Comparison of ENCODE assay signal across 13 mouse cellular contexts in genomic region chr8:107132581-107133491, GRCm38 (mm10). TPM values are rescaled to one million over a fixed set of nuclear protein-coding genes. Genes with fewer than 3 reads are reported as not detected.
A peak's percentile ranks its signal among the peaks of the same experiment; 100 is the strongest.
DNase-seq lines count a peak whose midpoint lies in the region; ATAC-seq and TF ChIP-seq lines count a peak whose summit lies in the region.
"Had no signal": no experiment of that assay in that cellular context is flagged by ENCODE, and none has a peak within 500 bp of the region (broad histone marks: within the 10 kb centered on the region; RNA-seq: fewer than 3 reads in every experiment).

No protein-coding gene starts in this region.

- ATAC-seq in heart, embryonic 14.5 days (ENCODE audit: insufficient number of reproducible peaks, insufficient read depth, low FRiP score, low read depth): no peak
- ATAC-seq in midbrain, embryonic 11.5 days (ENCODE audit: low FRiP score): no peak
- no peak for ATAC-seq in midbrain, embryonic 15.5 days (replicated peaks)
- no peak for ATAC-seq in embryonic facial prominence, embryonic 13.5 days (ENCODE audit: insufficient number of reproducible peaks, insufficient read depth, low FRiP score, low TSS enrichment, low read depth)
- ATAC-seq: Patski had no signal

- H3K4me1 ChIP-seq in heart, embryonic 14.5 days (ENCODE audit: control insufficient read depth in 2 of 2, insufficient read depth in 2 of 2, low read length in 2 of 2): peaks cover 31 to 43% of the 10 kb centered on the region in 2 experiments
- 0 out of 2 replicates have a peak, but pooled peaks cover 2% of the 10 kb centered on the region for H3K4me1 ChIP-seq in midbrain, embryonic 11.5 days (ENCODE audit: control insufficient read depth, insufficient read depth, low read length)
- no peaks in the 10 kb centered on the region for H3K4me1 ChIP-seq in midbrain, embryonic 15.5 days
- peaks cover 43% of the 10 kb centered on the region for H3K4me1 ChIP-seq in embryonic facial prominence, embryonic 13.5 days

- no peak for DNase-seq in heart, postnatal 4 days
- DNase-seq in midbrain, embryonic 11.5 days (ENCODE audit: low spot score, missing footprints): peak; percentile 73
- no peak for DNase-seq in left cerebral cortex, postnatal 4 days
- no peak for DNase-seq in thymus, adult 18-20 months
- DNase-seq: cerebellum, postnatal 10 days; lung, postnatal 4 days; thymus, postnatal 25 days had no signal

- no peak overlapping the region for H3K9ac ChIP-seq in heart, embryonic 14.5 days (ENCODE audit: low read length)
- no peak overlapping the region for H3K9ac ChIP-seq in midbrain, embryonic 11.5 days (ENCODE audit: low read length)
- H3K9ac ChIP-seq in midbrain, embryonic 15.5 days: no peak overlapping the region
- H3K9ac ChIP-seq in embryonic facial prominence, embryonic 13.5 days: no peak overlapping the region
- H3K9ac ChIP-seq: liver, embryonic 15.5 days had no signal

- no peak overlapping the region for H3ac ChIP-seq in myocyte (ENCODE audit: control insufficient read depth, insufficient read length)

- no peak overlapping the region for H3K4me2 ChIP-seq in heart, embryonic 14.5 days (ENCODE audit: low read length)
- no peak overlapping the region for H3K4me2 ChIP-seq in midbrain, embryonic 11.5 days
- H3K4me2 ChIP-seq in midbrain, embryonic 15.5 days: no peak overlapping the region
- H3K4me2 ChIP-seq in embryonic facial prominence, embryonic 13.5 days: no peak overlapping the region
- H3K4me2 ChIP-seq in myocyte (ENCODE audit: low read depth): peak overlapping the region; percentile 68
- H3K4me2 ChIP-seq: liver, embryonic 15.5 days had no signal

- H3K36me3 ChIP-seq in heart, embryonic 14.5 days (ENCODE audit: control insufficient read depth, insufficient read depth, low read length): no peaks in the 10 kb centered on the region
- H3K36me3 ChIP-seq in midbrain, embryonic 11.5 days (ENCODE audit: control insufficient read depth, insufficient read depth, low read length): no peaks in the 10 kb centered on the region
- H3K36me3 ChIP-seq in midbrain, embryonic 15.5 days (replicated peaks): no peaks in the 10 kb centered on the region
- no peaks in the 10 kb centered on the region for H3K36me3 ChIP-seq in embryonic facial prominence, embryonic 13.5 days
- H3K36me3 ChIP-seq in myocyte (ENCODE audit: control insufficient read depth, insufficient read depth): no peaks in the 10 kb centered on the region
- H3K36me3 ChIP-seq: liver, embryonic 15.5 days had no signal

- no peaks in the 10 kb centered on the region for H3K27me3 ChIP-seq in heart, embryonic 14.5 days (ENCODE audit: control insufficient read depth, insufficient read depth, low read length)
- no peaks in the 10 kb centered on the region for H3K27me3 ChIP-seq in midbrain, embryonic 11.5 days (ENCODE audit: control insufficient read depth, insufficient read depth, low read length)
- H3K27me3 ChIP-seq in midbrain, embryonic 15.5 days (replicated peaks): no peaks in the 10 kb centered on the region
- no peaks in the 10 kb centered on the region for H3K27me3 ChIP-seq in embryonic facial prominence, embryonic 13.5 days
- no peaks in the 10 kb centered on the region for H3K27me3 ChIP-seq in myocyte (ENCODE audit: control insufficient read depth, insufficient read depth, insufficient read length)
- H3K27me3 ChIP-seq: liver, embryonic 15.5 days; Patski had no signal

- no peak overlapping the region for H3K4me3 ChIP-seq in heart, embryonic 14.5 days (ENCODE audit: control insufficient read depth in 1 of 2, insufficient read depth in 1 of 2, low read depth in 1 of 2, low read length in 2 of 2)
- H3K4me3 ChIP-seq in midbrain, embryonic 11.5 days (ENCODE audit: low read depth, low read length): no peak overlapping the region
- H3K4me3 ChIP-seq in midbrain, embryonic 15.5 days: no peak overlapping the region
- no peak overlapping the region for H3K4me3 ChIP-seq in embryonic facial prominence, embryonic 13.5 days
- H3K4me3 ChIP-seq in myocyte: no peak overlapping the region
- H3K4me3 ChIP-seq: liver, embryonic 15.5 days had no signal

- no peaks in the 10 kb centered on the region for H3K79me2 ChIP-seq in myocyte (ENCODE audit: control insufficient read depth, insufficient read depth)

- intact Hi-C loops in left cerebral cortex, postnatal 4 days (cut with DNase I): no loop called here

- no peaks in the 10 kb centered on the region for H3K9me3 ChIP-seq in heart, embryonic 14.5 days (ENCODE audit: control insufficient read depth, low read length)
- no peaks in the 10 kb centered on the region for H3K9me3 ChIP-seq in midbrain, embryonic 11.5 days (ENCODE audit: control insufficient read depth, low read length)
- no peaks in the 10 kb centered on the region for H3K9me3 ChIP-seq in midbrain, embryonic 15.5 days
- no peaks in the 10 kb centered on the region for H3K9me3 ChIP-seq in embryonic facial prominence, embryonic 13.5 days
- H3K9me3 ChIP-seq: liver, embryonic 15.5 days had no signal

- no peak for TF ChIP-seq POLR2A in myocyte (IDR thresholded peaks at IDR 0.05; ENCODE audit: insufficient read length, low read depth)

- peak overlapping the region; percentile 10 to 33; a peak in 1 of 4 replicates for H3K27ac ChIP-seq in heart, embryonic 14.5 days (replicated peaks in 1 of 2; ENCODE audit: control insufficient read depth in 1 of 2, insufficient read depth in 1 of 2, low read depth in 2 of 2, low read length in 2 of 2)
- H3K27ac ChIP-seq in midbrain, embryonic 11.5 days (ENCODE audit: low read depth, low read length): no peak overlapping the region
- no peak overlapping the region for H3K27ac ChIP-seq in midbrain, embryonic 15.5 days
- H3K27ac ChIP-seq in embryonic facial prominence, embryonic 13.5 days: 0 out of 2 replicates have a peak overlapping the region, but pooled peaks have one; percentile 9
- H3K27ac ChIP-seq: liver, embryonic 15.5 days had no signal

- WGBS in heart, embryonic 14.5 days: 73% methylated on average over 24 of the region's 24 CpGs
- WGBS in midbrain, embryonic 11.5 days: 88% methylated on average over 24 of the region's 24 CpGs
- 85% methylated on average over 24 of the region's 24 CpGs for WGBS in midbrain, embryonic 15.5 days
- 61% methylated on average over 24 of the region's 24 CpGs for WGBS in embryonic facial prominence, embryonic 13.5 days

TF ChIP-seq in myocyte, 11 proteins besides CTCF, POLR2A, EP300 and RAD21:
- TF ChIP-seq SRF (IDR thresholded peaks at IDR 0.05; ENCODE audit: control insufficient read depth, insufficient read length, low read depth) (no peak), REST (IDR thresholded peaks at IDR 0.05; ENCODE audit: insufficient read depth, insufficient read length) (no peak), MYOG (IDR thresholded peaks at IDR 0.05; ENCODE audit: control insufficient read depth in 1 of 3, insufficient read depth in 1 of 3, insufficient read length in 2 of 3, low read depth in 2 of 3) (peak in 1 of 3 experiments; percentile 43), MYOD1 (IDR thresholded peaks at IDR 0.05; ENCODE audit: control insufficient read depth in 1 of 3, insufficient read length in 2 of 3, low read depth in 2 of 3) (peak in 2 of 3 experiments; percentile 18 to 55)
TF ChIP-seq in myocyte: peak in this region for 2.

RNA-seq across cellular contexts. Expression of gene Cyb5b, which starts 17.6 kb away (rescaled TPM):
- polyA plus RNA-seq in heart, embryonic 14.5 days (2014; fragmentation: Nextera tagmentation; extraction: Ambion mirVana): 65.6 and 71.9 TPM in 2 replicates
- total RNA-seq in heart, postnatal 4 days (2021): 10 to 100 TPM; 55.6 to 59.6 TPM
- polyA plus RNA-seq in midbrain, embryonic 11.5 days (2014; fragmentation: Nextera tagmentation; extraction: Ambion mirVana): 177 and 192 TPM in 2 replicates
- 109 and 116 TPM in 2 replicates for polyA plus RNA-seq in midbrain, embryonic 15.5 days (2015; fragmentation: Nextera tagmentation; extraction: Ambion mirVana)
- 78.5 and 83.4 TPM in 2 replicates for polyA plus RNA-seq in embryonic facial prominence, embryonic 13.5 days (2015; fragmentation: Nextera tagmentation; extraction: Ambion mirVana)
- 48.3 TPM for polyA plus RNA-seq in myocyte (2012; fragmentation: generic; extraction: Trizol)
- total RNA-seq in left cerebral cortex, postnatal 4 days (2021): 10 to 100 TPM; 98.3 to 99.8 TPM

RNA-seq across cellular contexts. Expression of gene Terf2, which starts 36.5 kb away (rescaled TPM):
- 8.3 and 9.8 TPM in 2 replicates for polyA plus RNA-seq in heart, embryonic 14.5 days (2014; fragmentation: Nextera tagmentation; extraction: Ambion mirVana)
- 10 to 100 TPM; 20.2 to 25.1 TPM for total RNA-seq in heart, postnatal 4 days (2021)
- polyA plus RNA-seq in midbrain, embryonic 11.5 days (2014; fragmentation: Nextera tagmentation; extraction: Ambion mirVana): 16.4 and 16.6 TPM in 2 replicates
- 27.3 and 29.7 TPM in 2 replicates for polyA plus RNA-seq in midbrain, embryonic 15.5 days (2015; fragmentation: Nextera tagmentation; extraction: Ambion mirVana)
- 24.7 and 24.8 TPM in 2 replicates for polyA plus RNA-seq in embryonic facial prominence, embryonic 13.5 days (2015; fragmentation: Nextera tagmentation; extraction: Ambion mirVana)
- polyA plus RNA-seq in myocyte (2012; fragmentation: generic; extraction: Trizol): 14.7 TPM
- total RNA-seq in left cerebral cortex, postnatal 4 days (2021): 10 to 100 TPM; 43.9 to 47.2 TPM

Comparison
In these comparisons a context has a peak if more than half of its experiments do, and no peak if none do; other contexts are left out.
1. H3K27ac ChIP-seq: peak in heart, embryonic 14.5 days (2 of 2) and embryonic facial prominence, embryonic 13.5 days (single experiment); none in midbrain, embryonic 11.5 days (single experiment) and midbrain, embryonic 15.5 days (single experiment).